ENCODE assay signal across 8 mouse cellular contexts in genomic region chr2:48816141-48817028, GRCm38 (mm10). TPM values are rescaled to one million over a fixed set of nuclear protein-coding genes. Genes with fewer than 3 reads are reported as not detected.
DNase-seq lines count a peak whose midpoint lies in the region; ATAC-seq and TF ChIP-seq lines count a peak whose summit lies in the region.

No protein-coding gene starts in this region.

- 19% methylated on average over 9 of the region's 9 CpGs for WGBS in cerebellum, adult 2 months
- WGBS in hindbrain, embryonic 10.5 days = 26% methylated on average over 9 of the region's 9 CpGs

- no peak for TF ChIP-seq POLR2A in cerebellum, adult 2 months (IDR thresholded peaks at IDR 0.05; ENCODE audit: borderline replicate concordance, insufficient read depth, low read length)

- DNase-seq in cerebellum, adult 2 months = no peak
- DNase-seq in cerebellum, postnatal 25 days = no peak
- peak; percentile 36 for DNase-seq in brain, adult 2 months (ENCODE audit: low read depth, low spot score)
- DNase-seq in hindbrain, embryonic 10.5 days (ENCODE audit: low spot score) = no peak
- no peak for DNase-seq in spleen, postnatal 14 days (ENCODE audit: low spot score in 2 of 2)
- no peak for DNase-seq in ovary, postnatal 36 days (ENCODE audit: low spot score)
- no peak for DNase-seq in yolk sac, embryonic 10.5 days (ENCODE audit: low spot score)

- no peaks in the 10 kb centered on the region for H3K27me3 ChIP-seq in cerebellum, adult 2 months (ENCODE audit: control insufficient read depth, insufficient read depth, low read length)
- no peaks in the 10 kb centered on the region for H3K27me3 ChIP-seq in hindbrain, embryonic 10.5 days (ENCODE audit: insufficient read depth, poor library complexity, severe bottlenecking)

- peak overlapping the region; percentile 47 for H3K4me3 ChIP-seq in cerebellum, adult 2 months (replicated peaks; ENCODE audit: insufficient read depth, low read depth, low read length)
- peak overlapping the region; percentile 83 for H3K4me3 ChIP-seq in hindbrain, embryonic 10.5 days

- no peak overlapping the region for H3K27ac ChIP-seq in cerebellum, adult 2 months (ENCODE audit: insufficient read depth, low read length)
- H3K27ac ChIP-seq in hindbrain, embryonic 10.5 days = peak overlapping the region; percentile 97

- H3K36me3 ChIP-seq in hindbrain, embryonic 10.5 days = no peaks in the 10 kb centered on the region

- H3K9me3 ChIP-seq in hindbrain, embryonic 10.5 days = no peaks in the 10 kb centered on the region

- TF ChIP-seq CTCF in cerebellum, adult 2 months (IDR thresholded peaks at IDR 0.05; ENCODE audit: borderline replicate concordance, insufficient read depth, low read depth, low read length) = no peak

- peak; percentile 55 for ATAC-seq in megakaryocyte, adult 5-6 weeks (ENCODE audit: poor library complexity, severe bottlenecking)

- peaks cover 2% of the 10 kb centered on the region; the same call in 1 of the 2 replicates for H3K4me1 ChIP-seq in cerebellum, adult 2 months (ENCODE audit: control insufficient read depth, insufficient read depth, low read length)
- peaks cover 28% of the 10 kb centered on the region for H3K4me1 ChIP-seq in hindbrain, embryonic 10.5 days (replicated peaks)

RNA-seq across cellular contexts. Expression of gene Acvr2a, which starts 2.5 kb away (rescaled TPM):
- 10.2 and 11.4 TPM in 2 replicates for polyA plus RNA-seq in cerebellum, adult 2 months (2012; rRNA removed)
- 22.0 and 22.9 TPM in 2 replicates for polyA plus RNA-seq in hindbrain, embryonic 10.5 days (2016; fragmentation: Nextera tagmentation; extraction: Ambion mirVana)
- total RNA-seq in megakaryocyte, adult 5-6 weeks (2015) = 3.4 and 4.1 TPM in 2 replicates
- total RNA-seq in megakaryocyte, adult 5-6 weeks (2017) = 3.9 and 4.7 TPM in 2 replicates
